Mouse (Mus musculus) CH12.LX (cell line): ENCODE data around the gene Trim41. TPM values are rescaled to one million over a fixed set of nuclear protein-coding genes. Genes with fewer than 3 reads are reported as not detected.

Experiments
- DNase-seq: peaks from one replicate; pipeline ENCODE4 v3.0.0-alpha.2; 2013; ENCODE audit errors: extremely low read depth
- H3K27ac ChIP-seq: 2 replicates; pipeline ENCODE4 v1.5.1; 2012; ENCODE audit warnings: low read depth, mild to moderate bottlenecking, control low read depth, moderate library complexity; ENCODE audit not compliant: insufficient read depth
- H3K27me3 ChIP-seq: replicated peaks from 2 replicates; pipeline ENCODE3; 2012; ENCODE audit warnings: inconsistent platforms
- H3K36me3 ChIP-seq, 2 experiments: replicated peaks in 1 of 2; 2 replicates each; pipeline versions ENCODE3 to v1.6.1; 2012; ENCODE audit warnings: inconsistent platforms in 1 of 2, low read length in 1 of 2, mild to moderate bottlenecking in 1 of 2, mixed read lengths in 1 of 2, moderate library complexity in 1 of 2; ENCODE audit not compliant: control insufficient read depth in 1 of 2, insufficient read depth in 1 of 2
- H3K4me1 ChIP-seq, 2 experiments: 2 replicates each; pipeline ENCODE4 v1.6.1; 2012; ENCODE audit warnings: inconsistent platforms in 1 of 2, moderate library complexity in 1 of 2; ENCODE audit not compliant: insufficient read depth in 2 of 2, control insufficient read depth in 1 of 2
- H3K4me2 ChIP-seq: 2 replicates; pipeline ENCODE4 v1.6.1; 2012; ENCODE audit warnings: low read depth, mild to moderate bottlenecking, control low read depth; ENCODE audit not compliant: poor library complexity, insufficient read depth, severe bottlenecking
- H3K4me3 ChIP-seq, 3 experiments: fragments of 150-350 bp in 1 of 3; sonication (generic) in 1 of 3; replicated peaks in 1 of 3; 2 replicates each; pipeline versions ENCODE3 to v1.5.1; 2011 to 2012; ENCODE audit warnings: low read depth in 2 of 3, low read length in 2 of 3, mild to moderate bottlenecking in 2 of 3, moderate library complexity in 2 of 3, control low read depth in 1 of 3, improper control_type of control experiment in 1 of 3, inconsistent platforms in 1 of 3, mixed read lengths in 1 of 3; ENCODE audit not compliant: poor library complexity in 1 of 3
- H3K79me2 ChIP-seq: replicated peaks from 2 replicates; pipeline ENCODE4 v1.6.1; 2012; ENCODE audit warnings: mild to moderate bottlenecking, moderate library complexity; ENCODE audit not compliant: control insufficient read depth, poor library complexity, insufficient read depth, severe bottlenecking; ENCODE audit errors: extremely low read depth
- H3K9ac ChIP-seq: 2 replicates; pipeline ENCODE4 v1.6.1; 2012; ENCODE audit warnings: low read depth, mild to moderate bottlenecking, control low read depth, moderate library complexity; ENCODE audit not compliant: insufficient read depth
- H3K9me3 ChIP-seq: replicated peaks from 2 replicates; pipeline ENCODE3; 2012; ENCODE audit warnings: low read length, inconsistent platforms, mixed read lengths
- BHLHE40 ChIP-seq: IDR thresholded peaks from 2 replicates; pipeline ENCODE4 v1.6.1; 2011; ENCODE audit warnings: mild to moderate bottlenecking, low read depth, low read length, improper control_type of control experiment
- CHD1 ChIP-seq: IDR thresholded peaks from 2 replicates; pipeline ENCODE4 v1.6.1; 2012; ENCODE audit warnings: low read depth, low read length, improper control_type of control experiment, inconsistent platforms
- E2F4 ChIP-seq: IDR thresholded peaks from 2 replicates; pipeline ENCODE4 v1.6.1; 2011; ENCODE audit warnings: low read depth, low read length, improper control_type of control experiment; ENCODE audit not compliant: insufficient replicate concordance
- ELF1 ChIP-seq: IDR thresholded peaks from 2 replicates; pipeline ENCODE4 v1.6.1; 2014; ENCODE audit warnings: low read depth, mild to moderate bottlenecking, inconsistent platforms, low read length, improper control_type of control experiment
- EP300 ChIP-seq: IDR thresholded peaks from 2 replicates; pipeline ENCODE4 v1.6.1; 2011; ENCODE audit warnings: low read length, improper control_type of control experiment
- GABPA ChIP-seq: IDR thresholded peaks from 2 replicates; pipeline ENCODE4 v1.6.1; 2012; ENCODE audit warnings: low read depth, low read length, improper control_type of control experiment, inconsistent platforms; ENCODE audit not compliant: insufficient replicate concordance
- HCFC1 ChIP-seq: IDR thresholded peaks from 2 replicates; pipeline ENCODE4 v1.6.1; 2012; ENCODE audit warnings: low read depth, mild to moderate bottlenecking, inconsistent platforms, low read length, improper control_type of control experiment
- IRF4 ChIP-seq: IDR thresholded peaks from 2 replicates; pipeline ENCODE4 v1.6.1; 2014; ENCODE audit warnings: low read depth, mild to moderate bottlenecking, inconsistent platforms, low read length, improper control_type of control experiment
- JUND ChIP-seq: conservative IDR thresholded peaks from 2 replicates; pipeline ENCODE4 v1.6.1; 2011; ENCODE audit warnings: low read depth, low read length, improper control_type of control experiment
- MAX ChIP-seq: IDR thresholded peaks from 2 replicates; pipeline ENCODE4 v1.6.1; 2011; ENCODE audit warnings: low read length, improper control_type of control experiment
- MAZ ChIP-seq: IDR thresholded peaks from 2 replicates; pipeline ENCODE4 v1.6.1; 2012; ENCODE audit warnings: low read depth, mild to moderate bottlenecking, inconsistent platforms, low read length, improper control_type of control experiment, moderate library complexity
- MXI1 ChIP-seq: IDR thresholded peaks from 2 replicates; pipeline ENCODE4 v1.6.1; 2011; ENCODE audit warnings: mild to moderate bottlenecking, low read depth, low read length, improper control_type of control experiment
- MYC ChIP-seq: IDR thresholded peaks from 2 replicates; pipeline ENCODE4 v1.6.1; 2011; ENCODE audit warnings: low read depth, mild to moderate bottlenecking, improper control_type of control experiment, low read length
- NELFE ChIP-seq: IDR thresholded peaks from 2 replicates; pipeline ENCODE4 v1.6.1; 2011; ENCODE audit warnings: low read depth, low read length, improper control_type of control experiment
- POLR2A ChIP-seq: IDR thresholded peaks from 2 replicates; pipeline ENCODE4 v1.6.1; 2011; ENCODE audit warnings: low read depth, mild to moderate bottlenecking, improper control_type of control experiment, low read length
- RAD21 ChIP-seq: IDR thresholded peaks from 2 replicates; pipeline ENCODE4 v1.6.1; 2011; ENCODE audit warnings: low read depth, mild to moderate bottlenecking, low read length, improper control_type of control experiment, moderate library complexity
- RCOR1 ChIP-seq: conservative IDR thresholded peaks from 2 replicates; pipeline ENCODE4 v1.6.1; 2012; ENCODE audit warnings: low read depth, mild to moderate bottlenecking, inconsistent platforms, low read length, improper control_type of control experiment
- SIN3A ChIP-seq: IDR thresholded peaks from 2 replicates; pipeline ENCODE4 v1.6.1; 2012; ENCODE audit warnings: low read length, improper control_type of control experiment, inconsistent platforms
- SMC3 ChIP-seq: IDR thresholded peaks from 2 replicates; pipeline ENCODE4 v1.6.1; 2011; ENCODE audit warnings: low read depth, low read length, improper control_type of control experiment
- UBTF ChIP-seq: IDR thresholded peaks from 2 replicates; pipeline ENCODE4 v1.6.1; 2012; ENCODE audit warnings: low read depth, mild to moderate bottlenecking, inconsistent platforms, low read length, improper control_type of control experiment, moderate library complexity
- USF2 ChIP-seq: conservative IDR thresholded peaks from 2 replicates; pipeline ENCODE4 v1.6.1; 2011; ENCODE audit warnings: low read depth, low read length, improper control_type of control experiment
- ZC3H11A ChIP-seq: IDR thresholded peaks from 2 replicates; pipeline ENCODE4 v1.6.1; 2012; ENCODE audit warnings: low read depth, mild to moderate bottlenecking, inconsistent platforms, low read length, improper control_type of control experiment
- ZMIZ1 ChIP-seq: IDR thresholded peaks from 2 replicates; pipeline ENCODE4 v1.6.1; 2012; ENCODE audit warnings: low read depth, mild to moderate bottlenecking, inconsistent platforms, low read length, improper control_type of control experiment
- ZNF384 ChIP-seq: IDR thresholded peaks from 2 replicates; pipeline ENCODE4 v1.6.1; 2012; ENCODE audit warnings: low read depth, low read length, improper control_type of control experiment, inconsistent platforms
- dilution Hi-C: fragments of 300-500 bp; cut with MboI; formaldehyde crosslinking; loops from 2 replicates; pipeline ENCODE4 v1.14.3; 2020; ENCODE audit warnings: low sequenced_read_pairs; ENCODE audit not compliant: extremely low pct_unique_long_range_greater_than_20kb, extremely low pct_ligation_motif_present
- in situ Hi-C: fragments of 300-500 bp; cut with MboI; formaldehyde crosslinking; loops from 3 replicates; pipeline ENCODE4 v1.14.3; 2019; ENCODE audit warnings: low sequenced_read_pairs, low pct_ligation_motif_present, low pct_unique_long_range_greater_than_20kb, mixed read lengths
- polyA plus RNA-seq: library from polyadenylated mRNA; unstranded; fragments of >175 nt; gene quantifications from 2 replicates; pipeline ENCODE4 v1.2.1, GENCODE M21; 2012; ENCODE audit warnings: low read depth; ENCODE audit not compliant: insufficient read length
- total RNA-seq, 2 experiments: library from RNA; depleted of rRNA; stranded (reverse); fragments of 300-350 nt in 1 of 2; fragments of >200 nt in 1 of 2; gene quantifications; 2 replicates each; pipeline ENCODE4 v1.2.3; 2012 to 2014

The Trim41 gene
- total and polyA plus RNA-seq, 3 experiments: 18.8 to 51.6 (median 36.0) TPM

GRCm38 (mm10) chr11:48789973-48790823 lies 27.0 kb downstream of the Trim41 start (continued):
- peak; percentile 54; the same call in 1 of the 2 replicates for TF ChIP-seq MAZ
- peak; percentile 79 for TF ChIP-seq JUND
- 0 out of 2 replicates have a peak, but pooled peaks have one; percentile 18 for TF ChIP-seq NELFE
- TF ChIP-seq RCOR1: no peak
- TF ChIP-seq, all 38 proteins: peak for 15

DNA sequence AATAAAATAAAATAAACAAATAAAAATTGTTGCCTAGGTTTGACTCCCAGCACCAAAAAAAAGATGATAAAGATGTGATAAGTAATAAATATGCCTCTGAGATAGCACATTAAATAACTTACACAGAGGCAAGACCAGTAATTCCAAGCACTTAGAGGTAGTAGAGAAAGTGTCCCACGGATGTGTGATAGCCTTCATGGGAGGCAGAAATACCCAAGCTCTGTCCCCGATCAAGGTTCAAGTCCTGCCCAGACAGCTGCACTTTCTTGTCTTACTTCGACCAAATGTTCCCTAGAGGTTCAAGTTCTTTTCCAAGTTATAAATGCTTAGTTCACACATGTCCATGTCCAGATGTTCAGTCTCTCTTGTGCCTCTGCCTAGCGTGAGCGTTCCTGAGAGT lies 27.9 kb downstream of the Trim41 start:
- Histone ChIP-seq H3K4me2 (0 out of 2 replicates have a peak overlapping the region, but pooled peaks have one; percentile 92), H3K9ac (no peak overlapping the region), H3K27me3 (no peaks in the 10 kb centered on the region), H3K4me1 (peaks cover 4 to 23% of the 10 kb centered on the region in 2 experiments), H3K4me3 (no peak overlapping the region), H3K79me2 (no peaks in the 10 kb centered on the region), H3K9me3 (no peaks in the 10 kb centered on the region), H3K27ac (no peak overlapping the region), H3K36me3 (peaks cover 4 to 17% of the 10 kb centered on the region in 2 experiments)
- in situ Hi-C loops (loop anchor here (5.0 to 10.0 kb wide), 2 partner anchors 68 to 476 kb away; no protein-coding TSS in a partner anchor), dilution Hi-C loops (no loop called here)
- TF ChIP-seq NELFE (no peak), JUND (no peak), POLR2A (no peak)
- no peak for DNase-seq

- Histone ChIP-seq H3K4me2 (peak overlapping the region; percentile 92), H3K27me3 (no peaks in the 10 kb centered on the region), H3K4me1 (peaks cover 4 to 23% of the 10 kb centered on the region in 2 experiments), H3K36me3 (peaks cover 3 to 12% of the 10 kb centered on the region in 2 experiments), H3K9ac (peak overlapping the region; percentile 65), H3K4me3 (peak overlapping the region; percentile 44 to 54 (median 45)), H3K9me3 (no peaks in the 10 kb centered on the region), H3K79me2 (no peaks in the 10 kb centered on the region), H3K27ac (peak overlapping the region; percentile 34; the same call in 1 of the 2 replicates)
- DNase-seq: peak; percentile 97
- dilution Hi-C loops: no loop called here
- in situ Hi-C loops: loop anchor here (5.0 to 10.0 kb wide), 2 partner anchors 69 to 476 kb away; no protein-coding TSS in a partner anchor
- TF ChIP-seq CHD1 (no peak), HCFC1 (peak; percentile 60), MYC (no peak; the same call in 1 of the 2 replicates), E2F4 (0 out of 2 replicates have a peak, but pooled peaks have one; percentile 15), EP300 (peak; percentile 16; the same call in 1 of the 2 replicates), POLR2A (peak; percentile 49; the same call in 1 of the 2 replicates), SIN3A (peak; percentile 55; the same call in 1 of the 2 replicates), ZC3H11A (no peak), ZNF384 (peak; percentile 79), UBTF (no peak), NELFE (peak; percentile 47), IRF4 (peak; percentile 54; the same call in 1 of the 2 replicates), MXI1 (0 out of 2 replicates have a peak, but pooled peaks have one; percentile 32), BHLHE40 (no peak; the same call in 1 of the 2 replicates), ELF1 (peak; percentile 44; the same call in 1 of the 2 replicates), MAX (peak; percentile 88; the same call in 1 of the 2 replicates), MAZ (peak; percentile 76; the same call in 1 of the 2 replicates), SMC3 (peak; percentile 80), USF2 (no peak), GABPA (no peak), RAD21 (peak; percentile 60), ZMIZ1 (no peak)
These were observed 28.7 kb downstream of the Trim41 start for GRCm38 (mm10) chr11:48788311-48789089.
